Comparison of ENCODE assay signal across 7 mouse cellular contexts in the genomic region with DNA sequence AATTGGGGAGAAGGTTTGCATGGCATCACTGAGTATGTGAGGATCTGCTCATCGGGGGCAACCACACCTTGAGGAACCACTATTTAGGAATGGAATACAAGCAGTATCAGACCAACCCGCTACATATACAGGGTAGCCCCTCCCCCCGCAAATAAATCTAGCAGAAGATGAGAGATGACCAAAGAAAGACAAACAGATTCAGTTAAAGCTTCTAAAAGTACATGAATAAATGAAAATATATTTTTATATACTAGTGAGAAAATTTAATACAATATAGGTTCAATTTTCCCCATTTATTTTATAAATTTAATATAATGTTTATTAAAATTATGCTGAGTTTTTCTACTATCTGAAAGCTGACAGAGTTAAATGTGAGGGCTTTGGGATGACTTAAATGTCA. TPM values are rescaled to one million over a fixed set of nuclear protein-coding genes. Genes with fewer than 3 reads are reported as not detected.
DNase-seq lines count a peak whose midpoint lies in the region; ATAC-seq and TF ChIP-seq lines count a peak whose summit lies in the region.

Sf3b5 (plus strand) TSS at position 301 of the 400 bp plus-strand sequence.

- no peaks in the 10 kb centered on the region for H3K36me3 ChIP-seq in limb, embryonic 14.5 days (ENCODE audit: control insufficient read depth, insufficient read depth, low read length)
- no peaks in the 10 kb centered on the region for H3K36me3 ChIP-seq in stomach, embryonic 16.5 days (ENCODE audit: control insufficient read depth, insufficient read depth, low read length)

- ATAC-seq in limb, embryonic 14.5 days (ENCODE audit: low FRiP score, low read depth): no peak
- no peak for ATAC-seq in stomach, embryonic 16.5 days (ENCODE audit: insufficient read depth, low FRiP score)

- no peak for TF ChIP-seq CTCF in embryonic fibroblast, embryonic 13.5 days (IDR thresholded peaks at IDR 0.05; ENCODE audit: borderline replicate concordance, insufficient read depth, low read length)

- H3K4me1 ChIP-seq in embryonic fibroblast, embryonic 13.5 days (ENCODE audit: control insufficient read depth, insufficient read depth, low read length): no peaks in the 10 kb centered on the region
- peaks cover 10% of the 10 kb centered on the region for H3K4me1 ChIP-seq in limb, embryonic 14.5 days (ENCODE audit: control insufficient read depth, insufficient read depth, low read length)
- H3K4me1 ChIP-seq in stomach, embryonic 16.5 days (ENCODE audit: control insufficient read depth, insufficient read depth, low read length): peaks cover 10% of the 10 kb centered on the region

- H3K4me2 ChIP-seq in limb, embryonic 14.5 days (replicated peaks; ENCODE audit: low read depth, low read length, severe bottlenecking): no peak within 1 kb of the TSS
- no peak within 1 kb of the TSS for H3K4me2 ChIP-seq in stomach, embryonic 16.5 days (ENCODE audit: low read depth, low read length)

- DNase-seq in thymus, postnatal 0 days (ENCODE audit: low spot score): no peak
- DNase-seq in thymus, postnatal 14 days: no peak
- DNase-seq in limb, embryonic 14.5 days (ENCODE audit: low spot score): no peak
- no peak for DNase-seq in urinary bladder, postnatal 36 days (ENCODE audit: low spot score in 2 of 2)
- DNase-seq in gastrocnemius, postnatal 36 days: no peak

- no peaks in the 10 kb centered on the region for H3K9me3 ChIP-seq in limb, embryonic 14.5 days (ENCODE audit: control insufficient read depth, low read length)
- no peaks in the 10 kb centered on the region for H3K9me3 ChIP-seq in stomach, embryonic 16.5 days (replicated peaks; ENCODE audit: control insufficient read depth, low read length)

- WGBS in limb, embryonic 14.5 days: 87% methylated on average over 3 of the region's 3 CpGs
- WGBS in stomach, embryonic 16.5 days: 82% methylated on average over 3 of the region's 3 CpGs

- no peaks in the 10 kb centered on the region for H3K27me3 ChIP-seq in limb, embryonic 14.5 days (ENCODE audit: control insufficient read depth, insufficient read depth, low read length)
- H3K27me3 ChIP-seq in stomach, embryonic 16.5 days (ENCODE audit: control insufficient read depth, insufficient read depth, low read length): no peaks in the 10 kb centered on the region

- H3K9ac ChIP-seq in limb, embryonic 14.5 days (ENCODE audit: low read depth, low read length, severe bottlenecking): no peak within 1 kb of the TSS
- no peak within 1 kb of the TSS for H3K9ac ChIP-seq in stomach, embryonic 16.5 days (ENCODE audit: low read length)

- intact Hi-C loops in gastrocnemius, postnatal 36 days (cut with DNase I): no loop called here

- H3K27ac ChIP-seq in embryonic fibroblast, embryonic 13.5 days (ENCODE audit: insufficient read depth, low read length): no peak within 1 kb of the TSS
- H3K27ac ChIP-seq in limb, embryonic 14.5 days (replicated peaks; ENCODE audit: low read depth, low read length): no peak within 1 kb of the TSS
- H3K27ac ChIP-seq in stomach, embryonic 16.5 days (ENCODE audit: low read length): no peak within 1 kb of the TSS

- no peak for TF ChIP-seq POLR2A in embryonic fibroblast, embryonic 13.5 days (IDR thresholded peaks at IDR 0.05; ENCODE audit: low read depth, low read length)
- no peak for TF ChIP-seq POLR2A in limb, embryonic 14.5 days (IDR thresholded peaks at IDR 0.05; ENCODE audit: borderline replicate concordance, extremely low read depth, insufficient read depth, insufficient read length)

- H3K4me3 ChIP-seq in embryonic fibroblast, embryonic 13.5 days (ENCODE audit: insufficient read depth, low read length): no peak within 1 kb of the TSS
- no peak within 1 kb of the TSS for H3K4me3 ChIP-seq in limb, embryonic 14.5 days (replicated peaks; ENCODE audit: low read length)
- no peak within 1 kb of the TSS for H3K4me3 ChIP-seq in stomach, embryonic 16.5 days (replicated peaks; ENCODE audit: low read length)

RNA-seq across cellular contexts. Expression of gene Sf3b5, which starts in this region (rescaled TPM):
- polyA plus RNA-seq in thymus, postnatal 0 days (2015; fragmentation: Nextera tagmentation; extraction: Ambion mirVana): 45.6 and 47.3 TPM in 2 replicates
- polyA plus RNA-seq in embryonic fibroblast, embryonic 13.5 days (2011; ENCODE audit: insufficient read length, low read depth, missing spikeins): 10.4 and 12.0 TPM in 2 replicates
- polyA plus RNA-seq in limb, embryonic 14.5 days (2012; rRNA removed): 50.0 and 73.4 TPM in 2 replicates
- polyA plus RNA-seq in limb, embryonic 14.5 days (2014; fragmentation: Nextera tagmentation; extraction: Ambion mirVana): 41.6 and 45.6 TPM in 2 replicates
- 31.3 and 33.4 TPM in 2 replicates for polyA plus RNA-seq in stomach, embryonic 16.5 days (2015; fragmentation: Nextera tagmentation; extraction: Ambion mirVana)
- total RNA-seq in gastrocnemius, postnatal 36 days (2021): 1 to 10 TPM; 4.2 to 4.4 TPM
